17 mouse cellular contexts compared by ENCODE assay signal in genomic region chr6:134946054-134946453, GRCm38 (mm10). TPM values are rescaled to one million over a fixed set of nuclear protein-coding genes. Genes with fewer than 3 reads are reported as not detected.
DNase-seq lines count a peak whose midpoint lies in the region; ATAC-seq and TF ChIP-seq lines count a peak whose summit lies in the region.
"Had no signal": no experiment of that assay in that cellular context is flagged by ENCODE, and none has a peak within 500 bp of the region (broad histone marks: within the 10 kb centered on the region; RNA-seq: fewer than 3 reads in every experiment).

No protein-coding gene starts in this region.

- DNase-seq in gastrocnemius, adult 2 months: no peak
- DNase-seq in gastrocnemius, adult 18-20 months (ENCODE audit: low spot score): no peak
- no peak for DNase-seq in kidney, postnatal 0 days (ENCODE audit: low spot score)
- no peak for DNase-seq in kidney, postnatal 14 days
- DNase-seq in 416B (ENCODE audit: low read depth) (peak; percentile 47), Patski (ENCODE audit: low read depth, low spot score) (no peak)
- DNase-seq in urinary bladder, postnatal 25 days (ENCODE audit: low spot score): no peak
- DNase-seq in urinary bladder, postnatal 10 days (ENCODE audit: low spot score): no peak
- DNase-seq: adrenal gland, adult 8-10 months; cerebellum, adult 8-10 months; embryo, embryonic 11 days; gastrocnemius, postnatal 14 days; kidney, postnatal 10 days; right cerebral cortex, postnatal 25 days; thymus, adult 2 months had no signal

- H3K4me3 ChIP-seq in gastrocnemius, adult 2 months: no peak overlapping the region
- no peak overlapping the region for H3K4me3 ChIP-seq in kidney, postnatal 0 days (replicated peaks; ENCODE audit: low read depth, low read length)
- H3K4me3 ChIP-seq: forebrain, embryonic 10.5 days; intestine, embryonic 15.5 days had no signal

- H3K27ac ChIP-seq in gastrocnemius, adult 2 months: peak overlapping the region; percentile 50
- H3K27ac ChIP-seq in kidney, postnatal 0 days: peak overlapping the region; percentile 8; the same call in 1 of the 2 replicates
- H3K27ac ChIP-seq: forebrain, embryonic 10.5 days; intestine, embryonic 15.5 days had no signal

- intact Hi-C loops in gastrocnemius, adult 2 months (cut with DNase I): no loop called here

- ATAC-seq in kidney, postnatal 0 days (replicated peaks; ENCODE audit: low FRiP score, low read depth): no peak
- ATAC-seq in Patski: peak; percentile 49
- ATAC-seq: intestine, embryonic 15.5 days had no signal

- in situ Hi-C loops in Patski (cut with MboI; ENCODE audit: low pct_unique_long_range_greater_than_20kb): loop anchor here (5.0 kb wide), 1 partner anchor 289 kb away; no protein-coding TSS in a partner anchor

- 0 out of 2 replicates have a peak, but pooled peaks cover 11% of the 10 kb centered on the region for H3K4me1 ChIP-seq in kidney, postnatal 0 days (replicated peaks; ENCODE audit: insufficient read depth, low read length)
- H3K4me1 ChIP-seq: forebrain, embryonic 10.5 days; intestine, embryonic 15.5 days had no signal

- H3K4me2 ChIP-seq in kidney, postnatal 0 days (ENCODE audit: low read length): no peak overlapping the region
- H3K4me2 ChIP-seq: intestine, embryonic 15.5 days had no signal

- no peak for TF ChIP-seq CTCF in gastrocnemius, adult 2 months (IDR thresholded peaks at IDR 0.05)
- no peak for TF ChIP-seq CTCF in kidney, postnatal 0 days (IDR thresholded peaks at IDR 0.05; ENCODE audit: low read depth)
- TF ChIP-seq CTCF in Patski (IDR thresholded peaks at IDR 0.05): no peak

- H3K9ac ChIP-seq in kidney, postnatal 0 days (ENCODE audit: low read depth, low read length): no peak overlapping the region
- H3K9ac ChIP-seq: intestine, embryonic 15.5 days had no signal

- POLR2A ChIA-PET in Patski (lab: Charles Lee): interaction anchor here (0.6 to 2.4 kb wide), 5 partner anchors 10 to 47 kb away, joined by 3 to 5 read pairs (median 3); no protein-coding TSS in a partner anchor

- H3K9me3 ChIP-seq in kidney, postnatal 0 days (replicated peaks; ENCODE audit: low read length): no peaks in the 10 kb centered on the region
- H3K9me3 ChIP-seq: forebrain, embryonic 10.5 days; intestine, embryonic 15.5 days had no signal

- WGBS in kidney, postnatal 0 days: 69% methylated on average over 6 of the region's 6 CpGs

- CTCF ChIA-PET in Patski (lab: Charles Lee): interaction anchor here (1.0 to 5.2 kb wide), 3 partner anchors 9 to 83 kb away, joined by 5 to 39 read pairs (median 16); no protein-coding TSS in a partner anchor

- 0 out of 2 replicates have a peak, but pooled peaks cover 8% of the 10 kb centered on the region for H3K36me3 ChIP-seq in kidney, postnatal 0 days (ENCODE audit: insufficient read depth, low read length)

- H3K27me3 ChIP-seq in kidney, postnatal 0 days (ENCODE audit: insufficient read depth, low read length): no peaks in the 10 kb centered on the region
- H3K27me3 ChIP-seq in Patski: no peaks in the 10 kb centered on the region
- H3K27me3 ChIP-seq: intestine, embryonic 15.5 days had no signal

RNA-seq across cellular contexts. Expression of gene Cdkn1b, which starts 25.9 kb away (rescaled TPM):
- 10 to 100 TPM; 36.1 to 41.8 TPM for total RNA-seq in gastrocnemius, adult 2 months (2021)
- total RNA-seq in gastrocnemius, adult 18-20 months (2021): 10 to 100 TPM; 32.2 to 34.1 TPM
- polyA plus RNA-seq in kidney, postnatal 0 days (2015; fragmentation: Nextera tagmentation; extraction: Ambion mirVana): 25.1 and 25.9 TPM in 2 replicates
- 76.0 TPM for polyA plus RNA-seq in Patski (2021)

RNA-seq across cellular contexts. Expression of gene Apold1, which starts 35.5 kb away (rescaled TPM):
- 1 to 10 TPM; 1.0 to 5.0 TPM for total RNA-seq in gastrocnemius, adult 2 months (2021)
- 1 to 10 TPM; 1.6 to 4.9 TPM for total RNA-seq in gastrocnemius, adult 18-20 months (2021)
- 4.4 and 4.5 TPM in 2 replicates for polyA plus RNA-seq in kidney, postnatal 0 days (2015; fragmentation: Nextera tagmentation; extraction: Ambion mirVana)
- 0.23 TPM for polyA plus RNA-seq in Patski (2021)

RNA-seq across cellular contexts. Expression of gene Gpr19, which starts 47.7 kb away (rescaled TPM):
- 1 to 10 TPM; 4.0 to 4.1 TPM for total RNA-seq in gastrocnemius, adult 2 months (2021)
- total RNA-seq in gastrocnemius, adult 18-20 months (2021): 1 to 10 TPM; 4.2 to 5.1 TPM
- 11.1 and 12.1 TPM in 2 replicates for polyA plus RNA-seq in kidney, postnatal 0 days (2015; fragmentation: Nextera tagmentation; extraction: Ambion mirVana)
- polyA plus RNA-seq in Patski (2021): 4.2 TPM
